Mouse (Mus musculus): ENCODE results near the gene Neurl4.

- TF ChIP-seq CTCF (IDR thresholded peaks at IDR 0.05; ENCODE audit: extremely low read depth, insufficient read depth, low read length) (no peak), POLR2A (IDR thresholded peaks at IDR 0.05; ENCODE audit: extremely low read depth, insufficient read depth, low read length) (no peak)
Observed at GRCm38 (mm10) chr11:69931769-69932168, 30.9 kb downstream of the Neurl4 start.
